ENCODE assay signal across 27 mouse cellular contexts in genomic region chr12:85778962-85779361, GRCm38 (mm10). TPM values are rescaled to one million over a fixed set of nuclear protein-coding genes. Genes with fewer than 3 reads are reported as not detected.
"Had no signal": no experiment of that assay in that cellular context is flagged by ENCODE, and none has a peak within 500 bp of the region (broad histone marks: within the 10 kb centered on the region; RNA-seq: fewer than 3 reads in every experiment).

No protein-coding gene starts in this region.

- H3K4me2 ChIP-seq: embryonic facial prominence, embryonic 12.5 days; embryonic facial prominence, embryonic 13.5 days; embryonic facial prominence, embryonic 15.5 days; forebrain, embryonic 12.5 days; forebrain, embryonic 13.5 days; forebrain, embryonic 15.5 days had no signal

- H3K27me3 ChIP-seq: embryonic facial prominence, embryonic 12.5 days; embryonic facial prominence, embryonic 13.5 days; embryonic facial prominence, embryonic 15.5 days; forebrain, embryonic 12.5 days; forebrain, embryonic 13.5 days; forebrain, embryonic 15.5 days had no signal

- ATAC-seq: forebrain, embryonic 13.5 days; forebrain, embryonic 14.5 days; forebrain, embryonic 15.5 days; forebrain, embryonic 16.5 days; forebrain, postnatal 0 days had no signal

- H3K27ac ChIP-seq: embryonic facial prominence, embryonic 10.5 days; embryonic facial prominence, embryonic 12.5 days; embryonic facial prominence, embryonic 13.5 days; embryonic facial prominence, embryonic 15.5 days; forebrain, embryonic 10.5 days; forebrain, embryonic 12.5 days; forebrain, embryonic 13.5 days; forebrain, embryonic 15.5 days; gastrocnemius, adult 2 months had no signal

- H3K9me3 ChIP-seq: embryonic facial prominence, embryonic 13.5 days; embryonic facial prominence, embryonic 15.5 days; forebrain, embryonic 12.5 days; forebrain, embryonic 13.5 days; forebrain, embryonic 15.5 days had no signal

- H3K4me1 ChIP-seq: embryonic facial prominence, embryonic 13.5 days; embryonic facial prominence, embryonic 15.5 days; forebrain, embryonic 13.5 days; forebrain, embryonic 15.5 days had no signal

- H3K9ac ChIP-seq: embryonic facial prominence, embryonic 12.5 days; embryonic facial prominence, embryonic 13.5 days; embryonic facial prominence, embryonic 15.5 days; forebrain, embryonic 12.5 days; forebrain, embryonic 13.5 days; forebrain, embryonic 15.5 days; forebrain, postnatal 0 days had no signal

- DNase-seq: cerebellum, adult 18-20 months; cerebellum, adult 2 months; cerebellum, adult 8-10 months; cerebellum, adult 9-10 months; cerebellum, adult 9-11 months; cerebellum, postnatal 10 days; cerebellum, postnatal 14 days; cerebellum, postnatal 25 days; cerebellum, postnatal 36 days; embryo, embryonic 11 days; forebrain, postnatal 0 days; gastrocnemius, adult 2 months; gastrocnemius, postnatal 10 days; gastrocnemius, postnatal 14 days; gastrocnemius, postnatal 25 days; gastrocnemius, postnatal 36 days had no signal

- H3K36me3 ChIP-seq: embryonic facial prominence, embryonic 10.5 days; embryonic facial prominence, embryonic 12.5 days; embryonic facial prominence, embryonic 13.5 days; embryonic facial prominence, embryonic 15.5 days; forebrain, embryonic 10.5 days; forebrain, embryonic 12.5 days; forebrain, embryonic 15.5 days had no signal

- H3K4me3 ChIP-seq: embryonic facial prominence, embryonic 10.5 days; embryonic facial prominence, embryonic 12.5 days; embryonic facial prominence, embryonic 13.5 days; embryonic facial prominence, embryonic 15.5 days; erythroblast, embryonic 14.5 days; forebrain, embryonic 10.5 days; forebrain, embryonic 12.5 days; forebrain, embryonic 13.5 days; forebrain, embryonic 15.5 days; gastrocnemius, adult 2 months had no signal

RNA-seq across cellular contexts. Expression of gene Flvcr2, which starts 32.6 kb away (rescaled TPM):
- polyA plus RNA-seq: erythroblast, embryonic 14.5 days had no signal
